Mouse (Mus musculus) hindbrain, postnatal 0 days (tissue): ENCODE measurements around the gene Phc3. TPM values are rescaled to one million over a fixed set of nuclear protein-coding genes. Genes with fewer than 3 reads are reported as not detected.
"Not testable (repeated sequence)": the region's sequence is repeated elsewhere in the genome, so short reads cannot be mapped to it uniquely, and the experiment has no call there.

Source experiments
- ATAC-seq: fragments of 200-750 bp; cut with Nextera tagmentation; 2 replicates; pipeline ENCODE4 v1.8.0; 2017; ENCODE audit warnings: mild to moderate bottlenecking, moderate TSS enrichment, moderate library complexity
- DNase-seq: peaks from one replicate; pipeline ENCODE4 v3.0.0-alpha.2; 2015; ENCODE audit warnings: low spot score
- H3K27ac ChIP-seq: fragments of 300-500 bp; sonication (generic); 2 replicates; pipeline ENCODE4 v1.5.1; 2014; ENCODE audit warnings: mild to moderate bottlenecking
- H3K27me3 ChIP-seq: fragments of 300-500 bp; sonication (generic); 2 replicates; pipeline ENCODE4 v1.6.1; 2014; ENCODE audit warnings: low read length, mixed read lengths; ENCODE audit not compliant: insufficient read depth
- H3K36me3 ChIP-seq: fragments of 300-500 bp; sonication (generic); 2 replicates; pipeline ENCODE4 v1.6.1; 2014; ENCODE audit warnings: low read length, mixed read lengths; ENCODE audit not compliant: insufficient read depth
- H3K4me1 ChIP-seq: fragments of 300-500 bp; sonication (generic); 2 replicates; pipeline ENCODE4 v1.6.1; 2014; ENCODE audit warnings: antibody characterized with exemption, low read length, mixed read lengths; ENCODE audit not compliant: insufficient read depth
- H3K4me2 ChIP-seq: fragments of 300-500 bp; sonication (generic); 2 replicates; pipeline ENCODE4 v1.6.1; 2014; ENCODE audit warnings: low read depth, mild to moderate bottlenecking, low read length, moderate library complexity, mixed read lengths
- H3K4me3 ChIP-seq: fragments of 300-500 bp; sonication (generic); 2 replicates; pipeline ENCODE4 v1.5.1; 2014; ENCODE audit warnings: low read length
- H3K9ac ChIP-seq: fragments of 300-500 bp; sonication (generic); replicated peaks from 2 replicates; pipeline ENCODE4 v1.6.1; 2014; ENCODE audit warnings: mild to moderate bottlenecking, low read length, moderate library complexity, mixed read lengths
- H3K9me3 ChIP-seq: fragments of 300-500 bp; sonication (generic); 2 replicates; pipeline ENCODE4 v1.6.1; 2016; ENCODE audit warnings: low read length, mixed read lengths
- CTCF ChIP-seq: IDR thresholded peaks from 2 replicates; pipeline ENCODE4 v1.5.1; 2016; ENCODE audit warnings: antibody characterized with exemption, control low read depth, low read depth
- WGBS: fragments of 180-500 bp; shearing (Covaris S2); extraction: QIAGEN DNeasy Blood & Tissue Kit; methylation state at CpG from one replicate; pipeline ENCODE4 v1.1.7; 2014; 5-methylcytosine and 5-hydroxymethylcytosine counted together
- polyA plus RNA-seq: library from polyadenylated mRNA; unstranded; fragments of >200 nt; fragmentation: Nextera tagmentation; extraction: Ambion mirVana; gene quantifications from 2 replicates; pipeline ENCODE4 v1.2.1, GENCODE M21; 2015
- total RNA-seq: library from RNA; depleted of rRNA; stranded (reverse); fragments of >200 nt; gene quantifications from 2 replicates; pipeline ENCODE4 v1.2.3, GENCODE M21; 2014; rRNA removed

Gene Phc3
- total and polyA plus RNA-seq, 2 experiments from 2014 or later, result 7.4 to 27.4 TPM

DNA sequence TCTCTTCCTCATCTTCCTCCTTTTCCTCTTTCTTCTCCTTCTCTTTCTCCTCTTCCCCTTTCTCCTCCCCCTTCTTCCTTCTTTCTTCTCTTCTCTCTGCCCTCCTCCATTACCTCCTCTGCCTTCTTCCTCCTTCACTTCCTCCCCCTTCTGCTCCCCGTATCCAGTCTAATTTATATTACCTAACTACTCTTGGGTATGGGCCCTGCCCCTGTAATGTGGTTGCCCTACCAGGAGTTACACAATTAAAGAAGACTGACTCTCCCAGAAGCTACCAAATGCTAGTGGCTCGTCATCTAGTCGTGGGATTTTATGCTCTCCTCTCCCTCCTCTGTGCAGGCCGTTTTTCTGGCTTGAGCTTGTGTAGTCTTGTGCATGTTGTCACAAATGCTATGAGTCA, 108.5 kb downstream of the Phc3 start:
- no peaks in the 10 kb centered on the region for H3K36me3 ChIP-seq

DNA sequence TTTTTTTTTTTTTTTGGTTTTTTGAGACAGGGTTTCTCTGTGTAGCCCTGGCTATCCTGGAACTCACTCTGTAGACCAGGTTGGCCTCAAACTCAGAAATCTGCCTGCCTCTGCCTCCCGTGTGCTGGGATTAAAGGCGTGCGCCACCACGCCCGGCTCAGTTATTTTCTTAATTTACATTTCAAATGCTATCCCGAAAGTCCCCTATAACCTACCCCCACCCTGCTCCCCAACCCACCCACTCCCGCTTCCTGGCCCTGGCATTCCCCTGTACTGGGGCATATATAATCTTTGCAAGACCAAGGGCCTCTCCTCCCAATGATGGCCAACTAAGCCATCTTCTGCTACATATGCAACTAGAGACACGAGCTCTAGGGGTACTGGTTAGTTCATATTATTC, 109.6 kb downstream of the Phc3 start:
- not testable (repeated sequence) for H3K9ac ChIP-seq, H3K9me3 ChIP-seq, ATAC-seq, H3K4me1 ChIP-seq, H3K4me3 ChIP-seq, H3K27ac ChIP-seq, H3K36me3 ChIP-seq, H3K4me2 ChIP-seq, DNase-seq, H3K27me3 ChIP-seq
- WGBS, result 92% methylated on average over 8 of the region's 8 CpGs

More for the DNA sequence above, 108.5 kb downstream of the Phc3 start:
- H3K27me3 ChIP-seq, result no peaks in the 10 kb centered on the region
- no peak for TF ChIP-seq CTCF
- no peak overlapping the region for H3K27ac ChIP-seq
- DNase-seq, result no peak
- no peak overlapping the region for H3K4me2 ChIP-seq
- no peaks in the 10 kb centered on the region for H3K4me1 ChIP-seq
- H3K4me3 ChIP-seq, result no peak overlapping the region
- ATAC-seq, result no peak
- H3K9ac ChIP-seq, result no peak overlapping the region
- H3K9me3 ChIP-seq, result no peaks in the 10 kb centered on the region
- 87% methylated on average over 4 of the region's 4 CpGs for WGBS

DNA sequence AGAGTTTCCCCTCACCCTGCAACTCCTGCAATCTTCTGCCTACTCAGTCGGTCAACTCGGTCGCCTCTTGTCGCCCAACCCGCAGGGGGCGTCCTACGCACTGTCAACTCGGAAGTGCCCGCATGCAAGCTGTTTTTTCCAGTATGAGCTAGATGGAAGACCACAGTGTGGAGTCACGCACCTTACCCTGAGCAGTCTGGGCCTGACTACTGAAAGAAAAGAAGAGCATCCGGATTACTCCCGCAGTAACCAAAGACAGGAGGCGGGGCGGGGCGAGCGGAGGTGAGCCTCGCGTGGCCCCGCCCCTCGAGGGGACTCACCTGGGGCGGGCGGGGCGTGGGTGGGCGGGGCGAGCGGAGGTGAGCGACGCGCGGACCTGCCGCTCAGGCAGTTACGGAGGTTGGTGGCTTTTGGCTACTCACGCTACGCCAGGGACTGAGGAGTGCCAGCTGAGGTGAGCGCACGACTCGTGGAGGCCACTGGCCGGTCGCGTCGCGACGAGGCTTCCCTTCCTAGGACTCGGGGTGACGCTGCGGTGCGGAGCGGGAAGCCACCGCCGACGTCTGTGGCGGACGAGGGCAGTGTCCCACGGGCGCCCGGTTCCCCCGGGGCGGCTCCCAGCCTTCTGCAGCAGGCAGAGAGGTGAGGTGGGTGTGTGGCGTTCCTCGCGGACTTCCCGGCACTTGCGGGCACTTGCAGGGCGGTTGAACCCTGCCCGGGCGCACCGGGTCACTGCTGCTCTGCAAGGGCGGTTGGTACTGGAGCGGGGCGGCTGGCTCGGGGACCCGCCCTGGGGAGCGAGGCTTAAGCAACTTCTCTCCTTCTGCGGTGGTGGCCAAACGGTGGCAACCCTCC, 113.4 kb downstream of the Phc3 start, which contains the start of gene Gpr160:
Gene Gpr160, plus strand, starts transcription at position 347 of the 855 bp plus-strand sequence.
- 2% methylated on average over 68 of the region's 75 CpGs for WGBS

DNA sequence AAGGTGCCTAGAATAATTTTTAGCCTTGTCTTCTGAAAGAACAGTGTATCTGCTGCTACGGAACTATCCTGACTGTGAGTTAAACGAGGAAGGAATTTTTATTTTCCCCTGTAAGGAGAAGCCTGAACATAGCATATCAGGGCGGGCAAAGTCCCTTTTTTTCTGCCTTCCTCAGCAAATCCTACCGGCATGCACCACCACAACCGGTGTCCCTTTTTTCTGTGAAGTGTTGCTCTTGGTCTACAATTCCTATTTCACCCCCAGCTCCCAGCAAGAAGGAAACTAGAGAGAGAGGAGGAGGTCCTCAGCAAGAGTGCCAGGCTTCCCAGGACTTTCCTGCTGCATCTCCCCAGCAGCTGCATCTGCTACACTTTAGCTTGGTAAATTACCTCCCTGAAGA, 115.6 kb downstream of the Phc3 start:
- Histone ChIP-seq H3K4me2 (no peak overlapping the region), H3K9me3 (no peaks in the 10 kb centered on the region), H3K9ac (no peak overlapping the region), H3K27ac (no peak overlapping the region), H3K27me3 (no peaks in the 10 kb centered on the region), H3K36me3 (no peaks in the 10 kb centered on the region), H3K4me1 (no peaks in the 10 kb centered on the region), H3K4me3 (no peak overlapping the region)
- WGBS, result 91% methylated on average over 5 of the region's 5 CpGs
- DNase-seq (no peak), ATAC-seq (no peak)
- TF ChIP-seq CTCF, result no peak

More for the DNA sequence above, 113.4 kb downstream of the Phc3 start, which contains the start of gene Gpr160:
- H3K27ac ChIP-seq, result no peak within 1 kb of the TSS
- H3K9ac ChIP-seq, result peak within 1 kb of the TSS; percentile 62
- no peaks in the 10 kb centered on the region for H3K27me3 ChIP-seq
- no peaks in the 10 kb centered on the region for H3K4me1 ChIP-seq
- H3K4me3 ChIP-seq, result peak within 1 kb of the TSS; percentile 57
- peak; percentile 62 for TF ChIP-seq CTCF
- DNase-seq (peak; percentile 50), ATAC-seq (peak; percentile 86)
- H3K36me3 ChIP-seq, result no peaks in the 10 kb centered on the region
- peak within 1 kb of the TSS; percentile 97 for H3K4me2 ChIP-seq
- no peaks in the 10 kb centered on the region for H3K9me3 ChIP-seq

DNA sequence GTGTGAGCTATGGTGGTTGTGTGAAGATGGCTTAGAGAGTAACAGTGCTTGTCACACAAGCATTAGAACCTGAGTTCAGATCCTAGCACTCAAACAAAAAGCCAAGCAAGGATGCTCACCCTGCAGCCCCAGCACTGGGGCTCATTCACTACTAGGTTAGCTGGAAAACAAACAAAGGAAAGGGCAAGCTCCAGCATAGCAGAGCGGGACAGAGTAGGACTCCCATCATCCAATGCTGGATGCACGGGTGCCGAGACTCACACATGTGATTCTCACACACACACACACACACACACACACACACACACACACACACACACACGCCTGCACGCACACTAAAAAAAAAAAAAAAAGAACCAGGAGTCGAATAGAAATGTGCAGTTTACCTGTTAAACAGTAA, 117.8 kb downstream of the Phc3 start:
- Histone ChIP-seq H3K27me3 (no peaks in the 10 kb centered on the region), H3K4me1 (no peaks in the 10 kb centered on the region), H3K27ac (no peak overlapping the region), H3K4me3 (no peak overlapping the region), H3K9me3 (no peaks in the 10 kb centered on the region), H3K9ac (no peak overlapping the region), H3K36me3 (no peaks in the 10 kb centered on the region), H3K4me2 (no peak overlapping the region)
- DNase-seq (no peak), ATAC-seq (no peak)
- WGBS, result 76% methylated on average over 6 of the region's 6 CpGs
- TF ChIP-seq CTCF, result no peak

Other genes with a start within 250 kb of the Phc3 start
- gene Samd7, start 223.1 kb downstream of the Phc3 start, total RNA-seq, result 0.32 and 0.37 TPM in 2 replicates
- 0.10 TPM in 1 of 2 replicates, not detected in the other for gene Samd7, start 223.1 kb downstream of the Phc3 start, polyA plus RNA-seq
- gene Sec62, start 176.5 kb downstream of the Phc3 start, total RNA-seq, result 40.1 and 52.0 TPM in 2 replicates
- gene Sec62, start 176.5 kb downstream of the Phc3 start, polyA plus RNA-seq, result 120 and 129 TPM in 2 replicates
- 0.25 and 0.78 TPM in 2 replicates for gene Gpr160, start 113.5 kb downstream of the Phc3 start, total RNA-seq
- 2.0 and 2.3 TPM in 2 replicates for gene Gpr160, start 113.5 kb downstream of the Phc3 start, polyA plus RNA-seq
- 35.0 and 45.2 TPM in 2 replicates for gene Prkci, start 26.3 kb upstream of the Phc3 start, total RNA-seq
- 20.5 and 20.8 TPM in 2 replicates for gene Prkci, start 26.3 kb upstream of the Phc3 start, polyA plus RNA-seq
- gene Skil, start 125.6 kb upstream of the Phc3 start, total RNA-seq, result 36.4 and 38.9 TPM in 2 replicates
- 23.9 and 25.1 TPM in 2 replicates for gene Skil, start 125.6 kb upstream of the Phc3 start, polyA plus RNA-seq
- 61.8 and 80.1 TPM in 2 replicates for gene Cldn11, start 180.5 kb upstream of the Phc3 start, total RNA-seq
- gene Cldn11, start 180.5 kb upstream of the Phc3 start, polyA plus RNA-seq, result 71.0 and 76.7 TPM in 2 replicates